Mouse (Mus musculus) CH12.LX (cell line): ENCODE measurements around the gene Dlgap3. TPM values are rescaled to one million over a fixed set of nuclear protein-coding genes. Genes with fewer than 3 reads are reported as not detected.

ENCODE experiments used
- DNase-seq: peaks from one replicate; pipeline ENCODE4 v3.0.0-alpha.2; 2013; ENCODE audit errors: extremely low read depth
- H3K27ac ChIP-seq: 2 replicates; pipeline ENCODE4 v1.5.1; 2012; ENCODE audit warnings: low read depth, mild to moderate bottlenecking, control low read depth, moderate library complexity; ENCODE audit not compliant: insufficient read depth
- H3K27me3 ChIP-seq: replicated peaks from 2 replicates; pipeline ENCODE3; 2012; ENCODE audit warnings: inconsistent platforms
- H3K36me3 ChIP-seq, 2 experiments: replicated peaks in 1 of 2; 2 replicates each; pipeline versions ENCODE3 to v1.6.1; 2012; ENCODE audit warnings: inconsistent platforms in 1 of 2, low read length in 1 of 2, mild to moderate bottlenecking in 1 of 2, mixed read lengths in 1 of 2, moderate library complexity in 1 of 2; ENCODE audit not compliant: control insufficient read depth in 1 of 2, insufficient read depth in 1 of 2
- H3K4me1 ChIP-seq, 2 experiments: 2 replicates each; pipeline ENCODE4 v1.6.1; 2012; ENCODE audit warnings: inconsistent platforms in 1 of 2, moderate library complexity in 1 of 2; ENCODE audit not compliant: insufficient read depth in 2 of 2, control insufficient read depth in 1 of 2
- H3K4me2 ChIP-seq: 2 replicates; pipeline ENCODE4 v1.6.1; 2012; ENCODE audit warnings: low read depth, mild to moderate bottlenecking, control low read depth; ENCODE audit not compliant: poor library complexity, insufficient read depth, severe bottlenecking
- H3K4me3 ChIP-seq, 3 experiments: fragments of 150-350 bp in 1 of 3; sonication (generic) in 1 of 3; replicated peaks in 1 of 3; 2 replicates each; pipeline versions ENCODE3 to v1.5.1; 2011 to 2012; ENCODE audit warnings: low read depth in 2 of 3, low read length in 2 of 3, mild to moderate bottlenecking in 2 of 3, moderate library complexity in 2 of 3, control low read depth in 1 of 3, improper control_type of control experiment in 1 of 3, inconsistent platforms in 1 of 3, mixed read lengths in 1 of 3; ENCODE audit not compliant: poor library complexity in 1 of 3
- H3K79me2 ChIP-seq: replicated peaks from 2 replicates; pipeline ENCODE4 v1.6.1; 2012; ENCODE audit warnings: mild to moderate bottlenecking, moderate library complexity; ENCODE audit not compliant: control insufficient read depth, poor library complexity, insufficient read depth, severe bottlenecking; ENCODE audit errors: extremely low read depth
- H3K9ac ChIP-seq: 2 replicates; pipeline ENCODE4 v1.6.1; 2012; ENCODE audit warnings: low read depth, mild to moderate bottlenecking, control low read depth, moderate library complexity; ENCODE audit not compliant: insufficient read depth
- H3K9me3 ChIP-seq: replicated peaks from 2 replicates; pipeline ENCODE3; 2012; ENCODE audit warnings: low read length, inconsistent platforms, mixed read lengths
- BHLHE40 ChIP-seq: IDR thresholded peaks from 2 replicates; pipeline ENCODE4 v1.6.1; 2011; ENCODE audit warnings: mild to moderate bottlenecking, low read depth, low read length, improper control_type of control experiment
- CHD1 ChIP-seq: IDR thresholded peaks from 2 replicates; pipeline ENCODE4 v1.6.1; 2012; ENCODE audit warnings: low read depth, low read length, improper control_type of control experiment, inconsistent platforms
- CHD2 ChIP-seq: IDR thresholded peaks from 2 replicates; pipeline ENCODE4 v1.6.1; 2011; ENCODE audit warnings: low read length, improper control_type of control experiment
- CTCF ChIP-seq, 2 experiments: IDR thresholded peaks in 1 of 2; conservative IDR thresholded peaks in 1 of 2; 2 replicates each; pipeline ENCODE4 v1.5.1; 2011 to 2012; ENCODE audit warnings: low read depth in 2 of 2, low read length in 2 of 2, improper control_type of control experiment in 1 of 2, inconsistent platforms in 1 of 2, mild to moderate bottlenecking in 1 of 2, moderate library complexity in 1 of 2
- ELF1 ChIP-seq: IDR thresholded peaks from 2 replicates; pipeline ENCODE4 v1.6.1; 2014; ENCODE audit warnings: low read depth, mild to moderate bottlenecking, inconsistent platforms, low read length, improper control_type of control experiment
- EP300 ChIP-seq: IDR thresholded peaks from 2 replicates; pipeline ENCODE4 v1.6.1; 2011; ENCODE audit warnings: low read length, improper control_type of control experiment
- ETS1 ChIP-seq: conservative IDR thresholded peaks from 2 replicates; pipeline ENCODE4 v1.6.1; 2012; ENCODE audit warnings: low read depth, mild to moderate bottlenecking, inconsistent platforms, low read length, improper control_type of control experiment, moderate library complexity
- GABPA ChIP-seq: IDR thresholded peaks from 2 replicates; pipeline ENCODE4 v1.6.1; 2012; ENCODE audit warnings: low read depth, low read length, improper control_type of control experiment, inconsistent platforms; ENCODE audit not compliant: insufficient replicate concordance
- HCFC1 ChIP-seq: IDR thresholded peaks from 2 replicates; pipeline ENCODE4 v1.6.1; 2012; ENCODE audit warnings: low read depth, mild to moderate bottlenecking, inconsistent platforms, low read length, improper control_type of control experiment
- JUN ChIP-seq: IDR thresholded peaks from 2 replicates; pipeline ENCODE4 v1.6.1; 2011; ENCODE audit warnings: low read depth, mild to moderate bottlenecking, low read length, improper control_type of control experiment, moderate library complexity; ENCODE audit not compliant: insufficient read depth
- KAT2A ChIP-seq: IDR thresholded peaks from 2 replicates; pipeline ENCODE4 v1.6.1; 2012; ENCODE audit warnings: low read length, improper control_type of control experiment, inconsistent platforms; ENCODE audit not compliant: insufficient replicate concordance
- MAFK ChIP-seq: IDR thresholded peaks from 2 replicates; pipeline ENCODE4 v1.6.1; 2011; ENCODE audit warnings: low read length, improper control_type of control experiment; ENCODE audit not compliant: insufficient replicate concordance
- MAX ChIP-seq: IDR thresholded peaks from 2 replicates; pipeline ENCODE4 v1.6.1; 2011; ENCODE audit warnings: low read length, improper control_type of control experiment
- MAZ ChIP-seq: IDR thresholded peaks from 2 replicates; pipeline ENCODE4 v1.6.1; 2012; ENCODE audit warnings: low read depth, mild to moderate bottlenecking, inconsistent platforms, low read length, improper control_type of control experiment, moderate library complexity
- MXI1 ChIP-seq: IDR thresholded peaks from 2 replicates; pipeline ENCODE4 v1.6.1; 2011; ENCODE audit warnings: mild to moderate bottlenecking, low read depth, low read length, improper control_type of control experiment
- MYC ChIP-seq: IDR thresholded peaks from 2 replicates; pipeline ENCODE4 v1.6.1; 2011; ENCODE audit warnings: low read depth, mild to moderate bottlenecking, improper control_type of control experiment, low read length
- NELFE ChIP-seq: IDR thresholded peaks from 2 replicates; pipeline ENCODE4 v1.6.1; 2011; ENCODE audit warnings: low read depth, low read length, improper control_type of control experiment
- NRF1 ChIP-seq: IDR thresholded peaks from 2 replicates; pipeline ENCODE4 v1.6.1; 2014; ENCODE audit warnings: low read depth, mild to moderate bottlenecking, inconsistent platforms, low read length, improper control_type of control experiment, moderate library complexity
- PAX5 ChIP-seq: IDR thresholded peaks from 2 replicates; pipeline ENCODE4 v1.6.1; 2012; ENCODE audit warnings: low read length, inconsistent platforms, mixed read lengths
- RAD21 ChIP-seq: IDR thresholded peaks from 2 replicates; pipeline ENCODE4 v1.6.1; 2011; ENCODE audit warnings: low read depth, mild to moderate bottlenecking, low read length, improper control_type of control experiment, moderate library complexity
- RCOR1 ChIP-seq: conservative IDR thresholded peaks from 2 replicates; pipeline ENCODE4 v1.6.1; 2012; ENCODE audit warnings: low read depth, mild to moderate bottlenecking, inconsistent platforms, low read length, improper control_type of control experiment
- SIN3A ChIP-seq: IDR thresholded peaks from 2 replicates; pipeline ENCODE4 v1.6.1; 2012; ENCODE audit warnings: low read length, improper control_type of control experiment, inconsistent platforms
- SMC3 ChIP-seq: IDR thresholded peaks from 2 replicates; pipeline ENCODE4 v1.6.1; 2011; ENCODE audit warnings: low read depth, low read length, improper control_type of control experiment
- TCF12 ChIP-seq: IDR thresholded peaks from 2 replicates; pipeline ENCODE4 v1.6.1; 2014; ENCODE audit warnings: low read depth, mild to moderate bottlenecking, inconsistent platforms, low read length, improper control_type of control experiment
- UBTF ChIP-seq: IDR thresholded peaks from 2 replicates; pipeline ENCODE4 v1.6.1; 2012; ENCODE audit warnings: low read depth, mild to moderate bottlenecking, inconsistent platforms, low read length, improper control_type of control experiment, moderate library complexity
- USF1 ChIP-seq: IDR thresholded peaks from 2 replicates; pipeline ENCODE4 v1.6.1; 2014; ENCODE audit warnings: low read depth, mild to moderate bottlenecking, inconsistent platforms, low read length, improper control_type of control experiment
- ZC3H11A ChIP-seq: IDR thresholded peaks from 2 replicates; pipeline ENCODE4 v1.6.1; 2012; ENCODE audit warnings: low read depth, mild to moderate bottlenecking, inconsistent platforms, low read length, improper control_type of control experiment
- ZKSCAN1 ChIP-seq: IDR thresholded peaks from 2 replicates; pipeline ENCODE4 v1.6.1; 2012; ENCODE audit warnings: low read depth, inconsistent platforms, low read length, improper control_type of control experiment, borderline replicate concordance
- ZMIZ1 ChIP-seq: IDR thresholded peaks from 2 replicates; pipeline ENCODE4 v1.6.1; 2012; ENCODE audit warnings: low read depth, mild to moderate bottlenecking, inconsistent platforms, low read length, improper control_type of control experiment
- ZNF384 ChIP-seq: IDR thresholded peaks from 2 replicates; pipeline ENCODE4 v1.6.1; 2012; ENCODE audit warnings: low read depth, low read length, improper control_type of control experiment, inconsistent platforms
- dilution Hi-C: fragments of 300-500 bp; cut with MboI; formaldehyde crosslinking; loops from 2 replicates; pipeline ENCODE4 v1.14.3; 2020; ENCODE audit warnings: low sequenced_read_pairs; ENCODE audit not compliant: extremely low pct_unique_long_range_greater_than_20kb, extremely low pct_ligation_motif_present
- in situ Hi-C: fragments of 300-500 bp; cut with MboI; formaldehyde crosslinking; loops from 3 replicates; pipeline ENCODE4 v1.14.3; 2019; ENCODE audit warnings: low sequenced_read_pairs, low pct_ligation_motif_present, low pct_unique_long_range_greater_than_20kb, mixed read lengths
- polyA plus RNA-seq: library from polyadenylated mRNA; unstranded; fragments of >175 nt; gene quantifications from 2 replicates; pipeline ENCODE4 v1.2.1, GENCODE M21; 2012; ENCODE audit warnings: low read depth; ENCODE audit not compliant: insufficient read length
- total RNA-seq, 2 experiments: library from RNA; depleted of rRNA; stranded (reverse); fragments of 300-350 nt in 1 of 2; fragments of >200 nt in 1 of 2; gene quantifications; 2 replicates each; pipeline ENCODE4 v1.2.3; 2012 to 2014

Dlgap3 gene
- total and polyA plus RNA-seq, 3 experiments: 0.07 to 0.55 (median 0.08) TPM

DNA sequence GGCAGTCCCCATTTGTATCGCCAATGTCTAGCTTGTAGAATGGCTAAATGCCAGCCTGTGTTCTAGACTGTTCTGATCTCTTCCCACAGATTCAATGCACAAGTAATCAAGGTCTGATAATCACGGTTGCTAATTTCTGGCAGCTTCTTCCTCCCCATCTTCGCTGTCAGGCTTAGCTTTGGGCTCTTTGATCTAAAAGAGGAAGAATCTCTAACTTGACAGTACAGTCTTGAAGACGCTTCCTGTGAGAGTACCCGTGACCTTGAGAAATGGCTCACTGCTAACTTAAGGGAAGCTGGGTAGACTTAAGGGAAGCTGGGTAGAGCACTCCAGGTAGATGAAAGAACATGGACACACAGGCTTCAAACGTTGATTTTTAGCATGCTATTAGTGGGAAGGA is 73.7 kb downstream of the Dlgap3 start:
- H3K4me1 ChIP-seq: peaks cover 9 to 24% of the 10 kb centered on the region in 2 experiments
- H3K36me3 ChIP-seq: peaks cover 10 to 16% of the 10 kb centered on the region in 2 experiments
- H3K9me3 ChIP-seq: no peaks in the 10 kb centered on the region
- H3K79me2 ChIP-seq: peaks cover 10% of the 10 kb centered on the region
- peak overlapping the region; percentile 56; the same call in 1 of the 2 replicates for H3K4me2 ChIP-seq
- in situ Hi-C loops (loop anchor here (5.0 to 10.0 kb wide), 2 partner anchors 75 to 168 kb away; partner anchors contain the start of gene Zmym6), dilution Hi-C loops (no loop called here)
- H3K9ac ChIP-seq: 0 out of 2 replicates have a peak overlapping the region, but pooled peaks have one; percentile 37
- H3K27me3 ChIP-seq: peaks cover 32% of the 10 kb centered on the region
- no peak overlapping the region for H3K4me3 ChIP-seq
- TF ChIP-seq PAX5 (no peak), CHD2 (no peak), CHD1 (no peak), RCOR1 (no peak), EP300 (no peak), CTCF (conservative IDR thresholded peaks at IDR 0.05 in 1 of 2, IDR thresholded peaks at IDR 0.05 in 1 of 2; ENCODE audit: low read depth in 2 of 2, low read length in 2 of 2) (no peak), KAT2A (no peak), SIN3A (no peak), MAFK (no peak)
- peak; percentile 24 for DNase-seq
- no peak overlapping the region for H3K27ac ChIP-seq

DNA sequence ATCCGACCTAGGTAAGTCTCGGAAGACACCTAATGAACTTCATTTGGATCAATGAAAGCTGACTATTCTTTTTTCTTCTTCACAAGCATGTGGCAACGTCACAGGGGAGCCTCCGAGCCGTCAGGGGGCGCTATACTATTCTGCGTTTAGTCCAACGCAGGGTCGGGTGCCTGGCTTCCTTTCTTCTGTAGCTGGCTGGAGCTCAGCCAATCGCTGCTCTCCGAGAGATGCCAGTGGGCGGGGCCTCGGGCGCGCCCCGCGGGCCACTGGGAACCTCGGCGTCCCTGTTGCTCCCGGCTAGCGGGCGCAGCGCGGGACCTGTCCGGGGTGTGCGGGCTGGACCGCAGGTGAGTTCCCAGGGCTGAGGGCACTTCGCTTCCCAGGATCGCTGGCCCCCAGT is 74.5 kb downstream of the Dlgap3 start, which contains the start of gene Smim12:
TSS of gene Smim12 (plus strand) at position 233 of the 400 bp plus-strand sequence.
- H3K4me3 ChIP-seq: peak within 1 kb of the TSS; percentile 72 to 89 (median 88)
- DNase-seq: peak; percentile 97
- H3K4me1 ChIP-seq: peaks cover 9 to 24% of the 10 kb centered on the region in 2 experiments
- H3K27ac ChIP-seq: no peak within 1 kb of the TSS
- peak within 1 kb of the TSS; percentile 79 for H3K4me2 ChIP-seq
- in situ Hi-C loops (loop anchor here (5.0 to 10.0 kb wide), 2 partner anchors 74 to 169 kb away; partner anchors contain the start of gene Zmym6), dilution Hi-C loops (no loop called here)
- H3K9ac ChIP-seq: peak within 1 kb of the TSS; percentile 72
- peaks cover 12 to 23% of the 10 kb centered on the region in 2 experiments for H3K36me3 ChIP-seq
- H3K9me3 ChIP-seq: no peaks in the 10 kb centered on the region
- H3K27me3 ChIP-seq: peaks cover 24% of the 10 kb centered on the region
- peaks cover 10% of the 10 kb centered on the region for H3K79me2 ChIP-seq
- TF ChIP-seq JUN (no peak), ZKSCAN1 (no peak), HCFC1 (peak; percentile 92), ELF1 (peak; percentile 73), TCF12 (peak; percentile 77), ETS1 (no peak), BHLHE40 (0 out of 2 replicates have a peak, but pooled peaks have one; percentile 10), USF1 (no peak; the same call in 1 of the 2 replicates), MAFK (no peak), MAX (peak; percentile 85), UBTF (no peak), ZNF384 (peak; percentile 38; the same call in 1 of the 2 replicates), RAD21 (no peak; the same call in 1 of the 2 replicates), NELFE (peak; percentile 87; the same call in 1 of the 2 replicates), ZC3H11A (no peak), ZMIZ1 (peak; percentile 87), MYC (peak; percentile 91), GABPA (peak; percentile 93), EP300 (no peak), KAT2A (peak; percentile 79; the same call in 1 of the 2 replicates), CTCF (conservative IDR thresholded peaks at IDR 0.05 in 1 of 2, IDR thresholded peaks at IDR 0.05 in 1 of 2; ENCODE audit: low read depth in 2 of 2, low read length in 2 of 2) (peak; percentile 27 to 92; a peak in 2 of 4 replicates), CHD1 (no peak), SMC3 (peak; percentile 70), PAX5 (no peak), SIN3A (peak; percentile 78; the same call in 1 of the 2 replicates), MAZ (no peak), MXI1 (peak; percentile 82; the same call in 1 of the 2 replicates), NRF1 (0 out of 2 replicates have a peak, but pooled peaks have one; percentile 34)
